Mouse (Mus musculus): Measurements from ENCODE around the gene Adamtsl1.

DNA sequence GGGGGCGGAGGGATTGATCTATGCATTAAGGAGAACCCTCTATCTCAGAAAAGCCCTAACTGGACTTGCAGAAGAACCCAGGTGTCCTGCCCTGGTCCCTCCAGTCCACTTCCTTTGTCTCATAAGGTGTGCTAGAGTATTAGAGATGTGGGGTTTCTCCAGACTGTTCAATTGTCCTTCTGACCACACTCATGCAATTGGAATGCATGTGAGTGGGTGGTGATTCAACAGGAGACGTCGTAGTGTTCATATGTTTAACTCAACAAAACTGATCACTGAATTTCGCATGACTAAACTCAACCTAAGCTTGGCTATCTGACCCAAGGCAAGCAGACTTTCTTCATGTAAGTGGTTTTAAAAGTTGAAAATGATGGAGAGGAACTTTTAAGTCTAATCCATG is 443.3 kb downstream of the Adamtsl1 start:
- TF ChIP-seq CTCF (IDR thresholded peaks at IDR 0.05; ENCODE audit: low read depth): no peak
- no peak for TF ChIP-seq EP300 (IDR thresholded peaks at IDR 0.05; ENCODE audit: low read depth)

Data from liver, postnatal 0 days (tissue).